Mouse (Mus musculus) myocyte (in vitro differentiated cells): Measurements from ENCODE around the gene Ddah2.

Source experiments
- MYOG ChIP-seq, 3 experiments: IDR thresholded peaks; one replicate each; pipeline ENCODE4 v1.6.1; 2011; ENCODE audit warnings: control low read depth in 2 of 3, low read depth in 2 of 3, mild to moderate bottlenecking in 2 of 3; ENCODE audit not compliant: insufficient read length in 2 of 3, control insufficient read depth in 1 of 3, insufficient read depth in 1 of 3
- POLR2A ChIP-seq: IDR thresholded peaks from one replicate; pipeline ENCODE4 v1.6.1; 2011; ENCODE audit warnings: low read depth, mild to moderate bottlenecking, control low read depth, moderate library complexity; ENCODE audit not compliant: insufficient read length

DNA sequence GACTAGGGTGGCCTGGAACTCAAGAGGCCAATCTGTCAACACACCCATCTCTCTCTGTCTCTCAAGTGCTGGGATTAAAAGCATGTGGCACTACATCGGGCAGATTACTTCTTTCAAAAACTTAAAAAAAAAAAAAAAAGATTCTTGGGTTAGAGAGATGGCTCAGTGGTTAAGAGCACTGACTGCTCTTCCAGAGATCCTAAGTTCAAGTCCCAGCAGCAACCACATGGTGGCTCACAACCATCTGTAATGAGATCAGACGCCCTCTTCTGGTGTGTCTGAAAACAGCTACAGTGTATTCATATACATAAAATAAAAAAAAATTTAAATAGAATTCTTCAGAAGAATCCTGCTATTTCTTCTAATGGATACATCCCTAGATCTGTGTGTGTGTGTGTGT is 29.3 kb downstream of the Ddah2 start:
- TF ChIP-seq POLR2A (no peak), MYOG (IDR thresholded peaks at IDR 0.05; ENCODE audit: control insufficient read depth in 1 of 3, insufficient read depth in 1 of 3, insufficient read length in 2 of 3, low read depth in 2 of 3) (no peak)
